Mouse (Mus musculus) stomach, embryonic 15.5 days (tissue): ENCODE data around the gene Gm10135. TPM values are rescaled to one million over a fixed set of nuclear protein-coding genes. Genes with fewer than 3 reads are reported as not detected.
A peak's percentile ranks its signal among the peaks of the same experiment; 100 is the strongest.

Source experiments
- ATAC-seq: fragments of 200-750 bp; cut with Nextera tagmentation; 2 replicates; pipeline ENCODE4 v1.8.0; 2017; ENCODE audit warnings: low read depth, moderate number of reproducible peaks, moderate TSS enrichment; ENCODE audit not compliant: insufficient read depth, low FRiP score
- H3K27ac ChIP-seq: fragments of 300-500 bp; sonication (generic); 2 replicates; pipeline ENCODE4 v1.5.1; 2015; ENCODE audit warnings: mild to moderate bottlenecking, inconsistent platforms
- H3K27me3 ChIP-seq: fragments of 300-500 bp; sonication (generic); replicated peaks from 2 replicates; pipeline ENCODE4 v1.6.1; 2015; ENCODE audit warnings: inconsistent platforms
- H3K36me3 ChIP-seq: fragments of 300-500 bp; sonication (generic); 2 replicates; pipeline ENCODE4 v1.6.1; 2015; ENCODE audit warnings: inconsistent platforms
- H3K4me1 ChIP-seq: fragments of 300-500 bp; sonication (generic); 2 replicates; pipeline ENCODE4 v1.6.1; 2015; ENCODE audit warnings: inconsistent platforms
- H3K4me2 ChIP-seq: fragments of 300-500 bp; sonication (generic); 2 replicates; pipeline ENCODE4 v1.6.1; 2015; ENCODE audit warnings: mild to moderate bottlenecking, inconsistent platforms
- H3K4me3 ChIP-seq: fragments of 300-500 bp; sonication (generic); replicated peaks from 2 replicates; pipeline ENCODE4 v1.5.1; 2015; ENCODE audit warnings: inconsistent platforms
- H3K9ac ChIP-seq: fragments of 300-500 bp; sonication (generic); 2 replicates; pipeline ENCODE4 v1.6.1; 2015; ENCODE audit warnings: inconsistent platforms
- H3K9me3 ChIP-seq: fragments of 300-500 bp; sonication (generic); 2 replicates; pipeline ENCODE4 v1.6.1; 2016; ENCODE audit warnings: inconsistent platforms
- WGBS: fragments of 180-500 bp; shearing (Covaris S2); methylation state at CpG from one replicate; pipeline ENCODE4 v1.1.7; 2015; 5-methylcytosine and 5-hydroxymethylcytosine counted together
- polyA plus RNA-seq: library from polyadenylated mRNA; unstranded; fragments of >200 nt; fragmentation: Nextera tagmentation; extraction: Ambion mirVana; gene quantifications from 2 replicates; pipeline ENCODE4 v1.2.1, GENCODE M21; 2015

Gene Gm10135
- polyA plus RNA-seq, 1 experiment from 2014 or later: not detected

DNA sequence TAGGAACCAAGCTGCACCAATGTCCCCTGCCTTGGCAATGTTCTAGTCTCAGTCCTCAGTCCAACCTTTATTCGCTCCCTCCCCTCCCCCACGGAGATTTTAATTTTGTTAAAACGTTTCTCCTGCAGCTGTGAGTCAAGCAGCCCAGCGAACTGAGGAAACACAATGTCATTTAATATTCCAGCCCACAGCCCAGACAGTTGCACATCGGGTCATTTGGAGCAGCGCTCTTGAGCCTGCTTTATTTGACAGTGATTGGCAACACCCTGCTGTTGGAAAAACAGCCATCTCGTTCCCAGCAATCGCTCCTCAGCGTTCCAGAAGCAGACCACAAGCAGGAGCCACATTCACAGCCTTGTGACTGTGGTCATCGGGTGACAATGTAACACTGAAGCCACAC, 20.9 kb upstream of the Gm10135 start:
- Histone ChIP-seq H3K9me3 (no peaks in the 10 kb centered on the region), H3K36me3 (no peaks in the 10 kb centered on the region), H3K4me3 (no peak overlapping the region), H3K4me1 (no peaks in the 10 kb centered on the region), H3K4me2 (no peak overlapping the region), H3K27me3 (no peaks in the 10 kb centered on the region), H3K9ac (no peak overlapping the region), H3K27ac (no peak overlapping the region)
- 41% methylated on average over 10 of the region's 10 CpGs for WGBS
- no peak for ATAC-seq

DNA sequence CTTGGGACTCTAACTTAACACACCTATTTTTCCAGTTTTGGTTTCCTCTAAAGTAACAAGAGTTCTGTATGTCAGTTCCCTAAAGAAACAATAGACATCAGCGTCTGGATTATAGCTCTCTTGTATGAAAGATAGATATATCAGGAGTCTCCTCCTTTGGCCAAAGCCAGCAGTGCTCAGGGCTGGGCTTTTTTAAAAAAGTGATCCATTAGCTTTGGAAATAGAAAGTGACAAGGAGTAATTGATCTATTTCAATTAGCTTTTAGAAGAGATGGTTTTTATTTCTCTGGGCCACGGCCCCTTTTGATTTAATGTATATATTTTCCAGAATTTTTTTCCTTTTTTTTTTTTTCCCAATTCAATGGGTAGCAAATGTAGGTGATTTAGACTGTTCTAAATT, 20.4 kb upstream of the Gm10135 start:
- WGBS: 51% methylated on average over 2 of the region's 2 CpGs

DNA sequence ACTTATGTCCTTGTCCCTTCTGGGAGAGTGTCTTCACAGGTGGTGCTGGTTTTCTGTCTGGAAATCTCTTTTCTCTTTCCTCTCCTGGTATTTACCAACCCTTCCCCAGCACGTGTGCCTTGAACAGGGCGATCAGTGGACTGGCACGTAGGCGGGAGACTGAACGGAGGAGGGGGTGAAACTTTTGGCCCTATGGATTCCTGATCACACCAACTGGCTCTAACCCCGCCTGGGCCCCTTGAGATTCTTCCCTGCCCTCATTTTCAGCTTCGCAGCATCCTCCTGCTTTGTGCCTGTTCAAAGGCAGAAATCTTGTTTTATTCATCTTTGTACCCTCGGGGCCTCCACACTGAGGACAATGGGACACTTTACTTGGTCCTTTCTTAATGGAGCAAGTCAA, 19.9 kb upstream of the Gm10135 start:
- no peak overlapping the region for H3K9ac ChIP-seq
- H3K27me3 ChIP-seq: no peaks in the 10 kb centered on the region
- no peak overlapping the region for H3K4me3 ChIP-seq
- ATAC-seq: no peak
- no peaks in the 10 kb centered on the region for H3K4me1 ChIP-seq
- H3K4me2 ChIP-seq: no peak overlapping the region
- 73% methylated on average over 8 of the region's 8 CpGs for WGBS
- H3K9me3 ChIP-seq: no peaks in the 10 kb centered on the region
- no peaks in the 10 kb centered on the region for H3K36me3 ChIP-seq
- no peak overlapping the region for H3K27ac ChIP-seq

More for the DNA sequence above, 20.4 kb upstream of the Gm10135 start:
- H3K4me3 ChIP-seq: no peak overlapping the region
- no peak overlapping the region for H3K27ac ChIP-seq
- no peak overlapping the region for H3K4me2 ChIP-seq
- no peaks in the 10 kb centered on the region for H3K4me1 ChIP-seq
- H3K9me3 ChIP-seq: no peaks in the 10 kb centered on the region
- no peak for ATAC-seq
- H3K27me3 ChIP-seq: no peaks in the 10 kb centered on the region
- H3K36me3 ChIP-seq: no peaks in the 10 kb centered on the region
- no peak overlapping the region for H3K9ac ChIP-seq

DNA sequence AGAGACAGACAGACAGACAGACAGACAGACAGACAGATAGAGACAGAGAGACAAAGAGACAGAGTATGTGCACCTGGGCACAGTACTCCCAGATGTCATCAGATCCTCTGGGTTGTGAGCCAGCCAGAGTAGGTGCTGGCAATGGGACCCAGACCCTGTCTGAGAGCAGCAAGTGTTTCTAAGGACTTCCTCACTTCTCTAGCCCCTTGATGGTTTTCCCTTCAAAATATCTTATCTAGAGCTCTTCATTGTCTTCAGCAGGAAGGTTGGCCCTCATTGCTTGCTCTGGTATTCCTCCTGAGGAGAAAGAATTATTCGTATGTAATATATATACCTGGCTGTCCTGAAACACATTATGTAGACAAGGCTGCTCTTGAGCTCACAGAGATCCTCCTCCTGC, 18.0 kb upstream of the Gm10135 start:
- WGBS: 83% methylated on average over 1 of the region's 1 CpGs
- no peak overlapping the region for H3K9ac ChIP-seq
- H3K4me3 ChIP-seq: no peak overlapping the region
- no peaks in the 10 kb centered on the region for H3K27me3 ChIP-seq
- no peaks in the 10 kb centered on the region for H3K9me3 ChIP-seq
- no peak for ATAC-seq
- no peak overlapping the region for H3K4me2 ChIP-seq
- H3K36me3 ChIP-seq: no peaks in the 10 kb centered on the region
- H3K4me1 ChIP-seq: no peaks in the 10 kb centered on the region
- no peak overlapping the region for H3K27ac ChIP-seq

GRCm38 (mm10) chr5:72989756-72990155, 15.3 kb upstream of the Gm10135 start:
- Histone ChIP-seq H3K9ac (no peak overlapping the region), H3K4me3 (no peak overlapping the region), H3K27ac (no peak overlapping the region), H3K36me3 (no peaks in the 10 kb centered on the region), H3K27me3 (no peaks in the 10 kb centered on the region), H3K9me3 (no peaks in the 10 kb centered on the region), H3K4me1 (no peaks in the 10 kb centered on the region), H3K4me2 (no peak overlapping the region)
- 64% methylated on average over 8 of the region's 8 CpGs for WGBS
- no peak for ATAC-seq

- Histone ChIP-seq H3K36me3 (no peaks in the 10 kb centered on the region), H3K27me3 (no peaks in the 10 kb centered on the region), H3K4me2 (no peak overlapping the region), H3K9me3 (no peaks in the 10 kb centered on the region), H3K9ac (no peak overlapping the region), H3K4me1 (no peaks in the 10 kb centered on the region), H3K4me3 (no peak overlapping the region), H3K27ac (no peak overlapping the region)
- ATAC-seq: no peak
- WGBS: 72% methylated on average over 7 of the region's 7 CpGs
Observed at GRCm38 (mm10) chr5:72987786-72988185, 13.3 kb upstream of the Gm10135 start.

GRCm38 (mm10) chr5:72984091-72984490, 9.6 kb upstream of the Gm10135 start:
- Histone ChIP-seq H3K27ac (no peak overlapping the region), H3K36me3 (peaks cover 6% of the 10 kb centered on the region; the same call in 1 of the 2 replicates), H3K4me3 (no peak overlapping the region), H3K9ac (no peak overlapping the region), H3K4me1 (no peaks in the 10 kb centered on the region), H3K27me3 (no peaks in the 10 kb centered on the region), H3K9me3 (no peaks in the 10 kb centered on the region), H3K4me2 (no peak overlapping the region)
- ATAC-seq: no peak
- WGBS: 8% methylated on average over 2 of the region's 2 CpGs

DNA sequence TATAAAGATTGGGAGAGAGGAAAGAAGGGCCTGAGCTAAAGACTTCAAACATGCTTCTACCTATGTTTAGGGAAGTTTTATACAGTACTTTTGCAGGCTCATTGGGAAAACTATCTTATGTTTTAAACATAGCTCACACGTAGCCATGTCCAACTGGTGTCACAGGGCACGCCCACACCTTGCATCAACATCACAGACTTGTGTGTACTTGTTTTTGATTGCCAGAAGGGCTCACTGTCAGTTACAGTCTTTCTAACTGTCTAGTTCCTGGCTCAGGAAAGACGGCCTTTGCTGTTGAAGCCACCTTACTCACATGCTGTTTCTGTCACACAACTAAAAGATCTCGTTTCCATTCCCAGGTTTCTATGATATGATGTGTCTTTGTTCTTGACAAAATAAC, 2.0 kb upstream of the Gm10135 start:
- 75% methylated on average over 4 of the region's 4 CpGs for WGBS
- H3K9ac ChIP-seq: no peak overlapping the region
- peaks cover 20% of the 10 kb centered on the region for H3K36me3 ChIP-seq
- no peaks in the 10 kb centered on the region for H3K9me3 ChIP-seq
- no peaks in the 10 kb centered on the region for H3K27me3 ChIP-seq
- no peak overlapping the region for H3K27ac ChIP-seq
- no peak overlapping the region for H3K4me2 ChIP-seq
- H3K4me1 ChIP-seq: 0 out of 2 replicates have a peak, but pooled peaks cover 5% of the 10 kb centered on the region
- H3K4me3 ChIP-seq: no peak overlapping the region
- ATAC-seq: no peak

DNA sequence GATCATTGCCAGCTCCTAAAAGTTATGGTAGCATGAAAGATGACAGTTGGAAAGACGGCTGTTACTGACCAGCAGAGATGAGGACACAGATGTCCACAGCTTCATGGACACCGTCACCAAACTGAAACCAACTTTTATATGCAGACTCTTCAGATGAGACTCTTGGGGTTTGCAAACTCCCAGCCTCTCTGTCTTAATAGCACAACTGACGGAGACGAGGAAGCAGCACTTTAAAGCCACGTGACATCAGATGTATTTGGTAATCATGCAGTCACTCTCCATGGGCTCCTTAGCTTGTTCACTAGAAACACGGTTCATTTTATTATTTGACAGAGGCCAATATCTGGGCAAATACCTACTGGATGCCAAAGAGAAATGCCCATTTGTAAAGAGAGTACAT, 1.5 kb upstream of the Gm10135 start:
- peaks cover 20% of the 10 kb centered on the region for H3K36me3 ChIP-seq
- WGBS: 89% methylated on average over 6 of the region's 6 CpGs

DNA sequence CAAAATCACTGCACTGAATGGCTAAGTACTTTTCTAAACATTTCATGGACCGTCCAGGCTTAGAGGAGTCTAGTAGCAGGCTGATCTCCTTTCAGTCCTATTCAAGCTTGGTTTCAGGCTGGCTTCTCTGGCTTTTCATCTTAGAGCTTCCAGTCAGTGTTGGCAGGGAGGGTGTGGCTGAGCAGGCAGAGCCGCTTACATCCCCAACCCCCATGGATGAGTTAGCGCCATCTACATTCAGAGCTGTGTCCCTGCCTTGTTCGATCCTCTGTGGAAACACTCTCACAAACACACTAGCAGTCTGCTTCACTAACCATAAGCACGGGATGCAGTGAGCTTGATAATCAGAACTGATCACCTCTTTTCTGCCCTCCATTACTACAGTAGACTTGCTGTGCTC, 1.6 kb downstream of the Gm10135 start:
- Histone ChIP-seq H3K4me3 (no peak overlapping the region), H3K27ac (peak overlapping the region; percentile 53), H3K9me3 (no peaks in the 10 kb centered on the region), H3K36me3 (peaks cover 19% of the 10 kb centered on the region), H3K4me1 (0 out of 2 replicates have a peak, but pooled peaks cover 5% of the 10 kb centered on the region), H3K4me2 (no peak overlapping the region), H3K27me3 (no peaks in the 10 kb centered on the region), H3K9ac (no peak overlapping the region)
- WGBS: 67% methylated on average over 5 of the region's 5 CpGs
- no peak for ATAC-seq

More for the DNA sequence above, 1.5 kb upstream of the Gm10135 start:
- Histone ChIP-seq H3K4me1 (0 out of 2 replicates have a peak, but pooled peaks cover 5% of the 10 kb centered on the region), H3K27me3 (no peaks in the 10 kb centered on the region), H3K9me3 (no peaks in the 10 kb centered on the region), H3K27ac (no peak overlapping the region), H3K9ac (no peak overlapping the region), H3K4me3 (no peak overlapping the region), H3K4me2 (no peak overlapping the region)
- ATAC-seq: no peak

DNA sequence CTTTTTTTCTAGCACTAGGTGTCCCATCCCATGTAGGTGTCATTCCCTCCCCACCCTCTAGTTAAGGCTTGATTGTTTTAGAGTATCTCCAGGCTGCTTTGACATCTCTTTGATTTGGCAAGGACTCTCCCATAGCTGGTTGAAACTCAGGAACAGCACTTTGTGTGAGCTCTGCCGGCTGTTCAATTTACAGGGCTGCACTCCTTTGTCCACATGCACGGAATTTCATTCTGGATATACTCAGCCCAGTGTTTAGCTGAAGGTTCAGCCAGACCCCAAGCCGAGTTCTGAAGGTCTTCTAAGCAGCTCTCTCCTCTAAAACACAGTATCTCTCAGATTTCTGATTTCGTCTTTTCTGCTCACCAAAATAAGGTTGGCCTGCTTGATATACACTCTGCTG, 2.1 kb downstream of the Gm10135 start:
- H3K9me3 ChIP-seq: no peaks in the 10 kb centered on the region
- H3K27ac ChIP-seq: peak overlapping the region; percentile 53; the same call in 1 of the 2 replicates
- 54% methylated on average over 4 of the region's 4 CpGs for WGBS
- H3K36me3 ChIP-seq: peaks cover 19% of the 10 kb centered on the region
- no peak overlapping the region for H3K4me3 ChIP-seq
- no peak for ATAC-seq
- H3K4me2 ChIP-seq: no peak overlapping the region
- 0 out of 2 replicates have a peak, but pooled peaks cover 5% of the 10 kb centered on the region for H3K4me1 ChIP-seq
- H3K27me3 ChIP-seq: no peaks in the 10 kb centered on the region
- no peak overlapping the region for H3K9ac ChIP-seq

DNA sequence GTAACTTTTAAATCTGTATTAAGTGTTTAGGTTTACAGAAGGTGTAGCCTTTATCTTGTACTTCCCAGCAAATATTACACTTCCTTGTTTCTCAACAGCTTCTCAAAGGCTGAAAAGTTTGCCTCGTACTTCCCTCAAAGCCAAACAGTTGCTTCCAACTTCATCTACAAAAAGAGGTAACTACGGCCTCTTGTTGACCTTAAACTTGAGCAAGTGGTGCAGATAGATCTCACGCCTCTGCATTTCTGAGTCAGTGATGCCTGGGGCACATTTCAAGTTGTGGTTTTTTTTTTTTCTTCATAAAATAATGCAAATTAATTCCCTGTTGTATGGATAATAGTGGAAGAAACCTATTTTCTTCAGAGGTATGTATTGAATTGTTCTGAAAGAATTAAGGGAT, 8.8 kb downstream of the Gm10135 start:
- Histone ChIP-seq H3K27ac (no peak overlapping the region), H3K4me3 (no peak overlapping the region), H3K4me2 (no peak overlapping the region), H3K9me3 (no peaks in the 10 kb centered on the region), H3K27me3 (no peaks in the 10 kb centered on the region), H3K9ac (no peak overlapping the region), H3K4me1 (no peaks in the 10 kb centered on the region), H3K36me3 (0 out of 2 replicates have a peak, but pooled peaks cover 5% of the 10 kb centered on the region)
- ATAC-seq: no peak
- WGBS: 75% methylated on average over 3 of the region's 3 CpGs

- WGBS: 70% methylated on average over 6 of the region's 6 CpGs
- no peaks in the 10 kb centered on the region for H3K36me3 ChIP-seq
Observed at GRCm38 (mm10) chr5:72960096-72960495, 14.4 kb downstream of the Gm10135 start.

More at GRCm38 (mm10) chr5:72960096-72960495, 14.4 kb downstream of the Gm10135 start:
- Histone ChIP-seq H3K27ac (no peak overlapping the region), H3K9ac (no peak overlapping the region), H3K4me1 (no peaks in the 10 kb centered on the region), H3K9me3 (no peaks in the 10 kb centered on the region), H3K27me3 (no peaks in the 10 kb centered on the region), H3K4me2 (no peak overlapping the region), H3K4me3 (no peak overlapping the region)
- no peak for ATAC-seq
